Mouse (Mus musculus) olfactory bulb, adult 2 months (tissue): ENCODE data around the gene Lbhd1. TPM values are rescaled to one million over a fixed set of nuclear protein-coding genes. Genes with fewer than 3 reads are reported as not detected.
"Not testable (repeated sequence)": the region's sequence is repeated elsewhere in the genome, so short reads cannot be mapped to it uniquely, and the experiment has no call there.

ENCODE experiments used
- H3K27ac ChIP-seq: fragments of 200-500 bp; 2 replicates; pipeline ENCODE4 v1.5.1; 2012; ENCODE audit warnings: low read depth, low read length; ENCODE audit not compliant: insufficient read depth
- H3K4me1 ChIP-seq: fragments of 200-500 bp; 2 replicates; pipeline ENCODE4 v1.6.1; 2012; ENCODE audit warnings: low read length; ENCODE audit not compliant: control insufficient read depth, insufficient read depth
- H3K4me3 ChIP-seq: fragments of 200-500 bp; 2 replicates; pipeline ENCODE4 v1.5.1; 2012; ENCODE audit warnings: mild to moderate bottlenecking, low read depth, low read length, moderate library complexity; ENCODE audit not compliant: insufficient read depth
- CTCF ChIP-seq: fragments of 200-500 bp; IDR thresholded peaks from 2 replicates; pipeline ENCODE4 v1.5.1; 2012; ENCODE audit warnings: low read depth, mild to moderate bottlenecking, low read length, moderate library complexity; ENCODE audit not compliant: insufficient read depth
- POLR2A ChIP-seq: fragments of 200-500 bp; IDR thresholded peaks from 2 replicates; pipeline ENCODE4 v1.6.1; 2012; ENCODE audit warnings: mild to moderate bottlenecking, low read depth, low read length, moderate library complexity; ENCODE audit not compliant: insufficient read depth
- WGBS: fragments of 180-500 bp; shearing (Covaris S2); methylation state at CpG from one replicate; pipeline ENCODE4 v1.1.7; 2018; 5-methylcytosine and 5-hydroxymethylcytosine counted together
- polyA plus RNA-seq: library from polyadenylated mRNA; stranded (reverse); fragments of >200 nt; gene quantifications from 2 replicates; pipeline ENCODE4 v1.2.4, GENCODE M21; 2012; ENCODE audit warnings: low replicate concordance; ENCODE audit not compliant: missing spikeins, insufficient read depth, insufficient read length

The Lbhd1 gene
- polyA plus RNA-seq, 1 experiment, result not detected

DNA sequence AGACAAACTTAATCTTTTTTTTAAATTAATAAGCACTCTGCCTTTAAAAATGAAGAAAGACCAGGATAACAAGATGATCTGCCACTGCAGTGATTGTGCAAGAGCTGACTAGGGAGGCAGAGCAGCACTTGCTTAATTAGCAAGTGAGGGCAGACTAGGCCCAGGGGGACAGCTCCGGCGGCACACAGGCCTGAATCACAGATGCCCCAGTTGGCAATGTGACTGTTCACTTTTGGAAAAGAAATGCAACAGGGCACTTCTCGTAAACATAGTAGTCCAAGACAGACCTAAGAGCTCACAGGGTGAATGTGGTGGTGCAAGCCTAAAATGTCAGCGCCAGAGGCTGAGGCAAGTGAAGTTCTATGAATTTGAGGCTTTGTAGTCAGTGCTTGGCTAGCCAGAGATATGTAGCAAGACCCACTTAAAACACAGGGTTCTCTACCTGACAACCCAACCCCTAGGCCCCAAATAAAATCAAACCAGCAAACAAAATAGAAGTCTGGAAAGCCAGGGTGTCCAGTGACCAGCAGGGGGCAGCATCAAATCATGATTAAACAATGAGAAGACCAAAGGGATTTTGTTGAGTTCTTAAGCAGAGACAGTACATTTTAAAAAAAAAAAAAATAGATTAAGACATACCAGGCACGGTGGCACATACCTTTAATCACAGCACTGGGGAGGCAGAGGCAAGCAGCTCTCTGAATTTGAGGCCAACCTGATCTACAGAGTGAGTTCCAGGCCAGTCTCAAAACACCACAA lies 39.0 kb upstream of the Lbhd1 start:
- no peak overlapping the region for H3K4me3 ChIP-seq
- H3K4me1 ChIP-seq, result peaks cover 10% of the 10 kb centered on the region
- H3K27ac ChIP-seq, result no peak overlapping the region
- WGBS, result 38% methylated on average over 5 of the region's 5 CpGs
- TF ChIP-seq CTCF (no peak), POLR2A (no peak)

DNA sequence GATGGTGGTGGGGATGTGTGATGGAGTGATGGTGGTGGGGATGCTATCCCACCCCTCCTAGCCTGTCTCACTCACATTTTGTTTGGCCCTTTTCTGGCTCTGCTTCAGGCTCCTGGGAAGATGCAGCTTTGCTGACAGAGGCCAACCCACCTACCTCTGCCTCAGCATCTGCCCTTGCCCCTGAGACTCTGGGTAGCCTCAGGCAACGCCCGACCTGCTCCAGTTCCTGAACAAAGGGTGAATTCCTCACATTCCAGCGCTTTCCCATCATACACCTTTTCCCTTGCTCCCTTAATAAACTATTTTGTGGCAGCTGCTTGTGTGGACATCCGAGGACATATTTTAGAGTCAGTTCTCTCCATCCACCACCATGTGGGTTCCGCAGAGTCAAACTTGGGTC lies 35.2 kb upstream of the Lbhd1 start:
- Histone ChIP-seq H3K27ac (no peak overlapping the region), H3K4me3 (no peak overlapping the region), H3K4me1 (peaks cover 11% of the 10 kb centered on the region)
- no peak for TF ChIP-seq CTCF
- no peak for TF ChIP-seq POLR2A
- 85% methylated on average over 5 of the region's 5 CpGs for WGBS

GRCm38 (mm10) chr19:8850402-8850901 lies 33.1 kb upstream of the Lbhd1 start, which contains the start of gene Lrrn4cl:
Gene Lrrn4cl (plus strand): TSS chr19:8850768.
- H3K27ac ChIP-seq, result no peak within 1 kb of the TSS
- peaks cover 11% of the 10 kb centered on the region for H3K4me1 ChIP-seq
- no peak within 1 kb of the TSS for H3K4me3 ChIP-seq
- no peak for TF ChIP-seq CTCF
- no peak for TF ChIP-seq POLR2A
- WGBS, result 19% methylated on average over 7 of the region's 7 CpGs

DNA sequence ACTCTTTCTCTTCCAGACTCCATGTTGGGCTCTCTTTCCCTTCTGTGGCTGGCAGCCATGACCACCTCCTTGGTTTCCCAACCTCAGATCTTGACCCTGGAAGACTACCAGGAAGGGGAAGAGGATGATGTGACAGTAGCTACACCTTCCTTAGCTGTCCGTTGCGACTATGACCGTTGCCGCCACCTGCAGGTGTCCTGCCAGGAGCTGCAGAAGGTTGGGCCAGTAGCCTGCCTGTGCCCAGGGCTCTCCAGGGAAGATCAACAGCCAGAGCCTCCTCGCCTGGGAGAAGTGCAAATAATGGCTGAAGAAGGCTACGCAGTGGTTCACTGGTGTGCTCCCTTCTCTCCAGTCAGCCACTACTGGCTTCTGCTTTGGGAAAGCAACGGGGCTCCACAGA lies 31.9 kb upstream of the Lbhd1 start:
- no peak for TF ChIP-seq CTCF
- Histone ChIP-seq H3K27ac (no peak overlapping the region), H3K4me1 (peaks cover 11% of the 10 kb centered on the region), H3K4me3 (no peak overlapping the region)
- 63% methylated on average over 7 of the region's 7 CpGs for WGBS

DNA sequence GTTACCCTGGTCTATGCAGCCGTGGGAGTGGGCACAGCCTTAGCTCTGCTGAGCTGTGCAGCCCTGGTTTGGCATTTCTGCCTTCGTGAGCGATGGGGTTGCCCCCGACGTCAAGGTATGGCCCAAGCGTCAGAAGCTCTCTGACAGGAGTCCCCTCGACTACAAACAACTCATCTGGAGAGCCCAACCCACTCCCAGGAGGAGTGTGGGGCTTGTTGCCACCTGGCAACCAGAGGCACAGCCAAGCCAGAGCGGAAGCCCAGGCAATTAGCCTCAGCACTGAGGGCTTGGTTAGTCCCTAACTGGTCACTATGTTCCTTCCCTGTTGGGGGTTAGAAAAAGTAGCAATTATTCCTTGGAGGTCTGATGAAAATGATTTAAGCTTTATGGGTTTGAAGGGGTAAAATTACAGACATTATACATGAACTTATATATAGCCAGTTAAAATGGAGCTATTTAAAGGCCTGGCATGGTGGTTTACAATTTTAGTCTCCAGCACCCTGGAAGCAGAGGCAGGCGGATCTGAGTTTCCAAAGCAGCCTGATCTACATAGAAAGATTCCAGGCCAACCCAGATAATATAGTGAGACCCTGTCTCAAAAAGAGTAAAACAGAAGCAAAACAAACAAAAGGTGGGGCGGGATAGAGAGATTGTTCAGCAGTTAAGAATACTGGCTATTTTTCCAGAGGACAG lies 31.1 kb upstream of the Lbhd1 start:
- Histone ChIP-seq H3K27ac (no peak overlapping the region), H3K4me1 (peaks cover 11% of the 10 kb centered on the region), H3K4me3 (no peak overlapping the region)
- no peak for TF ChIP-seq POLR2A
- no peak for TF ChIP-seq CTCF
- WGBS, result 59% methylated on average over 10 of the region's 10 CpGs

GRCm38 (mm10) chr19:8853117-8853516 lies 30.4 kb upstream of the Lbhd1 start:
- H3K4me3 ChIP-seq, result no peak overlapping the region
- 80% methylated on average over 3 of the region's 3 CpGs for WGBS
- TF ChIP-seq POLR2A, result no peak
- TF ChIP-seq CTCF, result no peak
- H3K4me1 ChIP-seq, result peaks cover 11% of the 10 kb centered on the region
- H3K27ac ChIP-seq, result no peak overlapping the region

DNA sequence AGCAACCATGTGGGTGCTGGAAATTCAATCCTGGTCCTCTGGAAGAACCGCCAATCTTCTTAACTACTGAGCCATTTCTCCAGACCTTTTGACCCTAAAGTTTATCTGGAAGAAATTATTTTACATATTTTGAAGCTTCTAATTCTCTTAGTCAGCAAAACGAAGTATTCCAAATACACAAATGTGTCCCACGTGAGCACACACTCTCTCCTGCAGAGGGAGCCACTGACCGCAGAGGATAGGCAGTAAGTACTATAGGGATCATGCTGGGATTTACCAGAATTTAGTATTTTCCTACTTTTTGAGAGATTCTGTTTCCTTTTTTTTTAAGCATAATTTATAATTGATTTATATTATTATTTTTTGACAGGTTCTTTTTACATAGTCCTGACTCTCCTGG lies 25.8 kb upstream of the Lbhd1 start:
- H3K4me1 ChIP-seq, result no peaks in the 10 kb centered on the region
- no peak for TF ChIP-seq CTCF
- H3K27ac ChIP-seq, result no peak overlapping the region
- WGBS, result 39% methylated on average over 4 of the region's 4 CpGs
- no peak overlapping the region for H3K4me3 ChIP-seq

DNA sequence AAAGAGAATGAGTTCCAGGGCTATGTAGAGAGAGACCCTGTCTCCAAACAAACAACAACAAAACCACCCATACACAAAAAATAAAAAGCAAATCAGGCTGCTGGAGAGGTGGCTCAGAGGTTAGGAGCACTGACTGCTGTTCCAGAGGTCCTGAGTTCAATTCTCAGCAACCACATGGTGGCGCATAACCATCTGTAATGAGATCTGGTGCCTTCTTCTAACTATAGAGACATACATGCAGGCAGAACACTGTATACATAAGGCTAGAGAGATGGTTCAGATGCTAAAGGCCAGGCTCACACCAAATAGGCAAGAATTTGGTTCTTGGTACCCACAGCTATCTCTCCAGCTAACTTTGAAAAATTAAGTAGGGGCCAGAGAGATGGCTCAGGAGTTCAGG lies 24.5 kb upstream of the Lbhd1 start:
- no peaks in the 10 kb centered on the region for H3K4me1 ChIP-seq
- H3K27ac ChIP-seq, result no peak overlapping the region
- no peak overlapping the region for H3K4me3 ChIP-seq
- TF ChIP-seq POLR2A (no peak), CTCF (no peak)
- 28% methylated on average over 1 of the region's 1 CpGs for WGBS

GRCm38 (mm10) chr19:8864265-8864664 lies 19.3 kb upstream of the Lbhd1 start:
- 71% methylated on average over 6 of the region's 6 CpGs for WGBS

DNA sequence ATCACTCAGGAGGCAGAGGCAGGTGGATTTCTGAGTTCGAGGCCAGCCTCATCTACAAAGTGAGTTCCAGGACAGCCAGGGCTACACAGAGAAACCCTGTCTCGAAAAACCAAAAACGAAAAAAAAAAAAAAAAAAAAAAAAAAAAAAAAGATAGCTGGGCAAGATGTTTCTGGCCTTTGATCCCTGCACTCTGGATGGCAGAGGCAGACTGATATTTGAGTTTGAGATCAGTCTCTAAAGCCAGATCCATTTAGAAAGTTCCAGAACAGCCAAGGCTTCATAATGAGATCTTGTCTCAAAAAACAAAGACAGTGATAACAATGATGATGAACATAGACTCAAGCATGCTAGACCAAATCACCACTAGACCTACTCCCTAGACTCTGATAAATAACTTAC lies 13.2 kb upstream of the Lbhd1 start:
- WGBS, result 72% methylated on average over 3 of the region's 3 CpGs
- H3K27ac ChIP-seq, H3K4me1 ChIP-seq, H3K4me3 ChIP-seq: not testable (repeated sequence)

More at GRCm38 (mm10) chr19:8864265-8864664, 19.3 kb upstream of the Lbhd1 start:
- no peak overlapping the region for H3K27ac ChIP-seq
- H3K4me1 ChIP-seq, result no peaks in the 10 kb centered on the region
- no peak overlapping the region for H3K4me3 ChIP-seq
- TF ChIP-seq POLR2A (no peak), CTCF (no peak)
